Mouse (Mus musculus) cerebellum, adult 2 months (tissue): ENCODE measurements at regions not wholly inside any gene's neighbourhood (a gene's known extent, or its start where the extent isn't known, plus 50 kb on each side); places are given as distances from the start of the nearest gene placed in this dataset.

Experiments
- CTCF ChIP-seq: fragments of 200-500 bp; IDR thresholded peaks from 2 replicates; pipeline ENCODE4 v1.5.1; 2011; ENCODE audit warnings: low read depth, mild to moderate bottlenecking, control low read depth, low read length, moderate library complexity, borderline replicate concordance; ENCODE audit not compliant: insufficient read depth
- POLR2A ChIP-seq: fragments of 200-500 bp; IDR thresholded peaks from 2 replicates; pipeline ENCODE4 v1.6.1; 2011; ENCODE audit warnings: low read length, control low read depth, borderline replicate concordance; ENCODE audit not compliant: insufficient read depth

GRCm38 (mm10) chr4:52733141-52733540 lies 81.3 kb upstream of the Olfr275 start:
- TF ChIP-seq POLR2A: no peak
- no peak for TF ChIP-seq CTCF
